Comparison of ENCODE assay signal across 17 mouse cellular contexts in the genomic region with DNA sequence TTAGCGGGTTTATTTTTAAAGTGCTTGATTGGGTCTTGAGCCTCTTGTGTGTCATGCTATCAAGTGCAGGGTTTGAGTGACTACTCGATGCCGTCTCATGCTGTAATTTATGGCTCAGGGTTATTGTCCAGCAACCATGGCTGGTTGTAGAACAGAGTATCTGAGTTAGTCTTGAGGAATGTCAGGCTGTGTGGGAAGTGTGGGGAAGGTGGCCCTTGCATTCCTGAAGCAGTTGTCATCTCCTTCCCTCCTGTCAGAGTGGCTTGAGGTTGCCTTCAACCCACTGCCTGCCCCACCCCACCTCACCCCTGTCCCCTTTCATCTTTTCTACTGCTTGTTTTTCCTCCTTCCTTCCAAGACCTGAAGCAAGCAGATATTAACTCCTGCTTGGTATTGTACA. TPM values are rescaled to one million over a fixed set of nuclear protein-coding genes. Genes with fewer than 3 reads are reported as not detected.
"Had no signal": no experiment of that assay in that cellular context is flagged by ENCODE, and none has a peak within 500 bp of the region (broad histone marks: within the 10 kb centered on the region; RNA-seq: fewer than 3 reads in every experiment).

No protein-coding gene starts in this region.

- H3K36me3 ChIP-seq: limb, embryonic 13.5 days had no signal

- H3K4me2 ChIP-seq: limb, embryonic 13.5 days; midbrain, embryonic 11.5 days had no signal

- H3K9ac ChIP-seq: limb, embryonic 13.5 days; liver, embryonic 14.5 days had no signal

- ATAC-seq: midbrain, embryonic 16.5 days had no signal

- DNase-seq: kidney, adult 2 months; kidney, postnatal 14 days; left cerebral cortex, postnatal 4 days; lung, adult 18-20 months; lung, postnatal 4 days; right cerebral cortex, adult 18-20 months; right cerebral cortex, postnatal 25 days; thymus, adult 18-20 months; thymus, postnatal 14 days had no signal

- H3K9me3 ChIP-seq: limb, embryonic 13.5 days had no signal

- H3K4me3 ChIP-seq: limb, embryonic 13.5 days had no signal

- H3K27ac ChIP-seq: limb, embryonic 13.5 days; liver, embryonic 14.5 days had no signal

RNA-seq across cellular contexts. Expression of gene Gm10320, which starts 13.8 kb away (rescaled TPM):
- total RNA-seq: layer of hippocampus, adult 8-10 months; layer of hippocampus, postnatal 14 days; left cerebral cortex, adult 18-20 months; left cerebral cortex, postnatal 10 days; left cerebral cortex, postnatal 4 days had no signal
